Mouse (Mus musculus): Measurements from ENCODE around the gene Mxra8.

- no peak for TF ChIP-seq CTCF (conservative IDR thresholded peaks at IDR 0.05; ENCODE audit: low read length)
- TF ChIP-seq NANOG (IDR thresholded peaks at IDR 0.05; ENCODE audit: borderline replicate concordance, low read length) = no peak
- TF ChIP-seq POU5F1 (IDR thresholded peaks at IDR 0.05; ENCODE audit: borderline replicate concordance, low read length) = no peak
Observed at GRCm38 (mm10) chr4:155893212-155893690, 53.8 kb downstream of the Mxra8 start.
